Mouse (Mus musculus) olfactory bulb, adult 2 months (tissue): ENCODE data around the gene Akap14. TPM values are rescaled to one million over a fixed set of nuclear protein-coding genes. Genes with fewer than 3 reads are reported as not detected.
"Not testable (repeated sequence)": the region's sequence is repeated elsewhere in the genome, so short reads cannot be mapped to it uniquely, and the experiment has no call there.

ENCODE experiments used
- H3K27ac ChIP-seq: fragments of 200-500 bp; 2 replicates; pipeline ENCODE4 v1.5.1; 2012; ENCODE audit warnings: low read depth, low read length; ENCODE audit not compliant: insufficient read depth
- H3K4me1 ChIP-seq: fragments of 200-500 bp; 2 replicates; pipeline ENCODE4 v1.6.1; 2012; ENCODE audit warnings: low read length; ENCODE audit not compliant: control insufficient read depth, insufficient read depth
- H3K4me3 ChIP-seq: fragments of 200-500 bp; 2 replicates; pipeline ENCODE4 v1.5.1; 2012; ENCODE audit warnings: mild to moderate bottlenecking, low read depth, low read length, moderate library complexity; ENCODE audit not compliant: insufficient read depth
- CTCF ChIP-seq: fragments of 200-500 bp; IDR thresholded peaks from 2 replicates; pipeline ENCODE4 v1.5.1; 2012; ENCODE audit warnings: low read depth, mild to moderate bottlenecking, low read length, moderate library complexity; ENCODE audit not compliant: insufficient read depth
- POLR2A ChIP-seq: fragments of 200-500 bp; IDR thresholded peaks from 2 replicates; pipeline ENCODE4 v1.6.1; 2012; ENCODE audit warnings: mild to moderate bottlenecking, low read depth, low read length, moderate library complexity; ENCODE audit not compliant: insufficient read depth
- WGBS: fragments of 180-500 bp; shearing (Covaris S2); methylation state at CpG from one replicate; pipeline ENCODE4 v1.1.7; 2018; 5-methylcytosine and 5-hydroxymethylcytosine counted together
- polyA plus RNA-seq: library from polyadenylated mRNA; stranded (reverse); fragments of >200 nt; gene quantifications from 2 replicates; pipeline ENCODE4 v1.2.4, GENCODE M21; 2012; ENCODE audit warnings: low replicate concordance; ENCODE audit not compliant: missing spikeins, insufficient read depth, insufficient read length

Akap14 gene
- polyA plus RNA-seq, 1 experiment, result not detected

DNA sequence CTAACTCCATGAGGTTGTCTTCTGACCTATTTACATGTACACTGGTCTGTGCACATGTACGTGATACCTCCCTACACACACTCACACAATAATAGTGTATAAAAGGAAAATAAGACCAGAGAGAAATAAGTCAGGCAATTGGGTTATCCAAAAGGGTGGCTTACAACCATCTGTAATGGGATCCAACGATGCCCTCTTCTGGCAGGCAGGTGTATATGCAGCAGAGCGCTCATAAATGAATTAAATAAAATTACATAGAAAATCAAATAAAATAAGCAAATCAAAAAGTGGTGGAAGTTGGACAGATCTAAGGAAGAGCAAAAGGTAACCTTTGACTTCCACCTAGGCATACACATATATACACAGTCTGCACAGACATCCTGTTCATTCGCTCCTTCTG, 10.8 kb downstream of the Akap14 start:
- 70% methylated on average over 4 of the region's 4 CpGs for WGBS
- TF ChIP-seq POLR2A (no peak), CTCF (no peak)
- H3K27ac ChIP-seq, result no peak overlapping the region
- no peaks in the 10 kb centered on the region; the same call in 1 of the 2 replicates for H3K4me1 ChIP-seq
- no peak overlapping the region for H3K4me3 ChIP-seq

DNA sequence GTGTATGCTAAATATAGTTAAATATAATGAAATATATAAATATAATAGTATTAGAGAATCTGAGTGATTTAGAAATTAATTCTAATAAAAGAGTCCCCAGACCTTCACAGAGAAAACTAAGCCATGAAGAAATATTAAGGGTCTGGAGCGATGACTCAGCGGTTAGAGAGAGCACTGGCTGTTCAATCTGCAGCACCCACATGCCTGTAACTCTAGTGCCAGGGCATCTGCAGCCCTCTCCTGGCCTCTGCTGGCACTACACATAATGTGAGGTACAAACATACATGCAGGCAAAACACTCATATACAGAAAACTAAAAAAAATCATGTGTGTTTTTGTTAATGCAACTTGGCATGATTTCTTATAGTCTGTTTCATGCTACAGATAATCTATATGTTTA, 23.7 kb downstream of the Akap14 start:
- no peak overlapping the region for H3K4me3 ChIP-seq
- no peak overlapping the region for H3K27ac ChIP-seq
- no peak for TF ChIP-seq POLR2A
- no peak for TF ChIP-seq CTCF
- no peaks in the 10 kb centered on the region for H3K4me1 ChIP-seq
- 86% methylated on average over 2 of the region's 2 CpGs for WGBS

DNA sequence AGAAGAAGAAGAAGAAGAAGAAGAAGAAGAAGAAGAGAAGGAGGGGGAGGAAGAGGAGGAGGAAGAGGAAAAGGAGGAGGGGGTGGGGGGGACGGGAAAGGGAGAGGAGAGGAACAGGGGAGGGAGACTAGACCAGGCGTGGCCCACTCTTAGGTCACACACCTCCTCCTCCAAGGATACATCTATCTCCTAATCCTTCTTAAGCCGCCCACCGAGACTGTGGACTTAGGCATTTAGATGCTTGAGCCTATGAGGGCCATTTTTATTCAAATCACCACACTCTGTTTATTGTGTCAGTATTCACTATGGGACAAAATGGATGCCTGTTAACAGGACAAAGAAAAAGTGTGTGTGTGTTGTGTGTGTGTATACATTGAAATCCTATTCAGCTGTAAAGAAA, 24.1 kb downstream of the Akap14 start:
- H3K4me1 ChIP-seq, H3K27ac ChIP-seq, H3K4me3 ChIP-seq: not testable (repeated sequence)
- WGBS, result 66% methylated on average over 2 of the region's 4 CpGs

DNA sequence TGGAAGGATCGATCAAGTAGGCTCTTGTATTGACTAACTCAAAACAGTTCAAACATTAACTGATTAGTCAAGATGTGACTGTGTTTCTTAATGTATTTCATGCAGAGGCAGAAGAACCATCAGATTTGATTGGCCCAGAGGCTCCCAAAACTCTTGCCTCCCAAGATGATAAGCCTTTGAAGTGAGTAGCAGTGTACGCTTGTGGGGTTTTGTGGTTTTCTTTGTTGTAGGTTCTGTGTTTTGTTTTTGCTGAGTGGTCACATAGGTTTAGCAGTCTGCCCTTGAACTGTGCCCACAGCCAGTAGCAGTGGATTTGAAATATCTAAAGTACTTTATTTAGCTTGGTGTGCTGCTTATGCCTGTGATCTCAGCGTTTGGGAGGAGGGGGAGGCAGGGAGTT, 26.9 kb downstream of the Akap14 start:
- 93% methylated on average over 3 of the region's 3 CpGs for WGBS
- Histone ChIP-seq H3K4me3 (no peak overlapping the region), H3K27ac (no peak overlapping the region), H3K4me1 (no peaks in the 10 kb centered on the region)
- TF ChIP-seq CTCF (no peak), POLR2A (no peak)

DNA sequence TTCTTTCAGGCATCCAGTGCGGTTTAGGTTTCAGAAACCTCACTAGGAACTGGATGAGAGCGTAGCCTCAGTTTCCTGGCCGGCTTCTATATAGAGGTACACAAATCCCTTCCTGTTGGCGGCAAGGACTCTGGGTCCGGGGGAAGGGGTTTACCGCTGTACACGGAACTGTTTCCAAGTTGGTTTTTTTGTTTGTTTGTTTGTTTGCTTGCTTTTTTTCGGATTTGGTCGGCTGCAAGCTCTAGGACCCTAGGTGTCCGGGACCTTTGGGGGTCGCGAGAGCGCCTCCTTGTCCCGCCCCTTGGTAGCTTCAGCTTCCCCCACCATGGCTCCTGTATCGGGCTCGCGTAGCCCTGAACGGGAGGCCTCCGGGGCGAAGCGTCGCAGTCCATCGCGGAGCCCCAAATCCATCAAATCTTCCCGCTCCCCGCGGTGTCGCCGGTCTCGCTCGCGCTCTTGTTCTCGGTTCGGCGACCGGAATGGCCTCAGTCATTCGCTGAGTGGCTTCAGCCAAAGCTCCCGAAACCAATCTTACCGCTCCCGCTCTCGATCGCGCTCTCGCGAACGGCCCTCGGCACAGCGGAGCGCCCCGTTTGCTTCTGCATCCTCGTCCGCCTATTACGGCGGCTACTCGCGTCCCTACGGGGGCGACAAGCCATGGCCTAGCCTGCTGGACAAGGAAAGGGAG, 41.8 kb downstream of the Akap14 start, which contains the start of gene Nkap:
Nkap (plus strand) TSS at position 125 of the 688 bp plus-strand sequence.
- TF ChIP-seq POLR2A, result no peak
- TF ChIP-seq CTCF, result no peak

DNA sequence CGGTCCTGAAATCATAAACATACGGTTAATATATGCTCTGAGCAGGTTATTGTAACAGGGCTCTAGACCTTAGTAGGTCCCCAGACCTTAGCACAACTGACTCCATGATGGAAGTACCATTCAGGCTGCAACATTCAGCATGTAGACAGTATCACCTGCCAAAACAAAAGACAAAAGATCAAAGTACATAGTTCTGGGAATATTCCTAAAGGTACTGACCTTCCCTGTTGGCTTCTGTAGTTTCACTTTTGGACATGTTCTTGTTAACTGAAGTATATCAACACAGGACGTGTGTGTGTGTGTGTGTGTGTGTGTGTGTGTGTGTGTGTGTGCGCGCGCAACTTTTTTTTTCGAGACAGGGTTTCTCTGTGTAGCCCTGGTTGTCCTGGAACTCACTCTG, 43.1 kb downstream of the Akap14 start:
- no peak overlapping the region for H3K4me3 ChIP-seq
- no peak overlapping the region for H3K27ac ChIP-seq
- TF ChIP-seq POLR2A, result no peak
- no peak for TF ChIP-seq CTCF
- WGBS, result 90% methylated on average over 7 of the region's 7 CpGs
- peaks cover 3% of the 10 kb centered on the region; the same call in 1 of the 2 replicates for H3K4me1 ChIP-seq

More for the DNA sequence above, 41.8 kb downstream of the Akap14 start, which contains the start of gene Nkap:
- WGBS, result 10% methylated on average over 58 of the region's 58 CpGs
- Histone ChIP-seq H3K27ac (no peak within 1 kb of the TSS), H3K4me1 (peaks cover 3% of the 10 kb centered on the region; the same call in 1 of the 2 replicates), H3K4me3 (peak within 1 kb of the TSS; percentile 62)

DNA sequence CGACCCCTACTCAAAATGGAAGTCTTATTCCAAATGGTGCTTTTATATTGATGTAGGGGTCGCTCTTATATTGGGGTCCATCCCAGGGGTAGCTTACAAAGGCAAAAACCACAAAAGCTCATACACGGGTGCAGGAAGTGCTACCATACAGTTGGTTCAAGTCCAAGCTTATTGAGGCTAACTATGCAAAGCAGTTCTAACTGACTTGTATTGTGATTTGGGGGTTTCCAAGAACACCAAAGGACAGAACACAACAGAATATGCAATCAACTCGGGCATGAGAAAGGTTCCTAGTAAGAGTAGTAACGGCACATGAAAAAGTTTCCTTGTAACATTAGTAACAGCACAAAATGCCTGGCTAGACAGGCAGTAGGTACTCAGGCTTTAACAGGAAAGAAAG, 48.4 kb downstream of the Akap14 start:
- no peak overlapping the region for H3K27ac ChIP-seq
- WGBS, result 61% methylated on average over 5 of the region's 5 CpGs
- TF ChIP-seq CTCF (no peak), POLR2A (no peak)
- H3K4me1 ChIP-seq, result peaks cover 5% of the 10 kb centered on the region; the same call in 1 of the 2 replicates
- no peak overlapping the region for H3K4me3 ChIP-seq

DNA sequence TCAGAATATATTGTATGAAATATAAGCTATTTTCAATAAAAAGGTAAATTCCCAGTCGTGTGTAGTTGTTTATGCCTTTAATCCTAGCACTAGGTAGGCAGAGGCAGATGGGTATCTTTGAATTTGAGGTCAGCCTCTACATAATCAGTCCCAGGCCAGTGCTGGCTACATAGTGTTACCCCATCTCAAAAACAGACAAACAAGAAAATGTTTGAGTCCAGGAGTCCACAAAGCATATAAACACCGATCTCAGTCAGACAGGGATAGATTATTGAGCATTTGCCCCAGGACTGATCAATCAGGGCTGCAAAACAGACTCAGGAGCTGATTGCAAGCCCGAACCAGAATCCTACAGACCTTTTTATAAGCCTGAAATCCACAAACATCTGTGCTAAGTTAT, 49.1 kb downstream of the Akap14 start:
- 58% methylated on average over 3 of the region's 3 CpGs for whole genome bisulfite sequencing

DNA sequence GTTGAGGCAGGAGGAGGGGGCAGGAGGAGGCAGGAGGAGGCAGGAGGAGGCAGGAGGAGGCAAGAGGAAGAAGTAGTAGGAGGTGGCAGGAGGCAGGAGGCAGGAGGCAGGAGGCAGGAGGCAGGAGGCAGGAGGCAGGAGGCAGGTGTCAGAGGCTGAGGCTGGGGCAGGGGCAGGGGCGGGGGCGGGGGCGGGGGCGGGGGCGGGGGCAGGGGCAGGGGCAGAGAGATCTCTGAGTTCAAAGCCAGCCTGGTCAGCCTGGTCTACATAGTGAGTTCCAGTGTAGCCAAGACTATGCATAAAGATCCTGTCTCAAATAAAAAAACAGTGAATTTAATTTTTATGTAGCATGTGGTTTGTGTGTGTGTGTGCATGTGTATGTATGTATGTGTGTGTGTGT, 51.6 kb downstream of the Akap14 start:
- no CpG with 5 or more reads among the region's 5 CpGs for WGBS
- TF ChIP-seq POLR2A (no peak), CTCF (no peak)
- Histone ChIP-seq H3K27ac (no peak overlapping the region), H3K4me3 (no peak overlapping the region), H3K4me1 (peaks cover 5% of the 10 kb centered on the region; the same call in 1 of the 2 replicates)

More for the DNA sequence above, 49.1 kb downstream of the Akap14 start:
- Histone ChIP-seq H3K4me1 (peaks cover 5% of the 10 kb centered on the region; the same call in 1 of the 2 replicates), H3K27ac (no peak overlapping the region), H3K4me3 (no peak overlapping the region)
- no peak for TF ChIP-seq CTCF
- TF ChIP-seq POLR2A, result no peak
